Mouse (Mus musculus) layer of hippocampus, adult 6 months (tissue): ENCODE measurements around the gene Ide. TPM values are rescaled to one million over a fixed set of nuclear protein-coding genes. Genes with fewer than 3 reads are reported as not detected.

Experiments used
- long read RNA-seq, 2 experiments: library from polyadenylated mRNA; unstranded; transcript quantifications; one replicate each; pipeline ENCODE4 v2.0.0; 2019 to 2020
- polyA plus RNA-seq: library from polyadenylated mRNA; unstranded; fragments of <200 nt; fragmentation: Nextera tagmentation; gene quantifications from 2 replicates; pipeline ENCODE4 v1.2.3, GENCODE M21; 2021

The Ide gene
- 23.6 and 34.5 TPM in 2 replicates for polyA plus RNA-seq
- long read RNA-seq, experiment 1, full-length matches to known transcripts: 15 of 33 reads
- long read RNA-seq, experiment 1, partial matches to known transcripts: 7 of 33 reads
- long read RNA-seq, experiment 1, other reads (novel, unspliced or antisense): 11 of 33 reads
- long read RNA-seq, experiment 2, full-length matches to known transcripts: 175 of 235 reads
- long read RNA-seq, experiment 2, partial matches to known transcripts: 40 of 235 reads
- long read RNA-seq, experiment 2, other reads (novel, unspliced or antisense): 20 of 235 reads

GRCm38 (mm10) chr19:37337752-37338151 lies at the start of gene Ide:
TSS of gene Ide (minus strand) at chr19:37337852.

GRCm38 (mm10) chr19:37375755-37376615 lies 38.3 kb upstream of the Ide start, which contains the start of gene Kif11:
TSS of gene Kif11 (plus strand) at chr19:37376403.

Other genes with a start within 250 kb of the Ide start
- gene March5, start 130.3 kb downstream of the Ide start, polyA plus RNA-seq: 25.5 and 26.1 TPM in 2 replicates
- 11.2 and 18.8 TPM in 2 replicates for gene Cpeb3, start 129.3 kb downstream of the Ide start, polyA plus RNA-seq
- 0.15 and 0.39 TPM in 2 replicates for gene Kif11, start 38.6 kb upstream of the Ide start, polyA plus RNA-seq
- gene Hhex, start 97.0 kb upstream of the Ide start, polyA plus RNA-seq: 1.3 and 1.5 TPM in 2 replicates
- gene Exoc6, start 212.6 kb upstream of the Ide start, polyA plus RNA-seq: 27.8 and 27.9 TPM in 2 replicates